ENCODE assay signal across 8 mouse cellular contexts in genomic region chr10:110383506-110384229, GRCm38 (mm10).
DNase-seq lines count a peak whose midpoint lies in the region; ATAC-seq and TF ChIP-seq lines count a peak whose summit lies in the region.
"Not testable (repeated sequence)": the region's sequence is repeated elsewhere in the genome, so short reads cannot be mapped to it uniquely, and the experiment has no call there.

No protein-coding gene starts in this region.

- not testable (repeated sequence) for H3K36me3 ChIP-seq in embryonic facial prominence, embryonic 12.5 days; forebrain, embryonic 13.5 days (ENCODE audit: poor library complexity, severe bottlenecking); forebrain, postnatal 0 days (ENCODE audit: insufficient read depth); hindbrain, embryonic 14.5 days (replicated peaks; ENCODE audit: control insufficient read depth, insufficient read depth); midbrain, embryonic 12.5 days; midbrain, embryonic 16.5 days (ENCODE audit: control insufficient read depth, insufficient read depth, low read length); neural tube, embryonic 13.5 days

- 75% methylated on average over 5 of the region's 5 CpGs for WGBS in embryonic facial prominence, embryonic 12.5 days
- 27% methylated on average over 5 of the region's 5 CpGs for WGBS in forebrain, embryonic 13.5 days
- 29% methylated on average over 5 of the region's 5 CpGs for WGBS in forebrain, postnatal 0 days
- 49% methylated on average over 5 of the region's 5 CpGs for WGBS in hindbrain, embryonic 14.5 days
- 68% methylated on average over 5 of the region's 5 CpGs for WGBS in midbrain, embryonic 12.5 days
- 57% methylated on average over 5 of the region's 5 CpGs for WGBS in midbrain, embryonic 16.5 days
- 56% methylated on average over 5 of the region's 5 CpGs for WGBS in neural tube, embryonic 13.5 days

- peak; percentile 48 for DNase-seq in forebrain, postnatal 0 days
- peak; percentile 50 for DNase-seq in hindbrain, embryonic 14.5 days (ENCODE audit: low spot score)
- peak; percentile 85 for DNase-seq in retina, postnatal 1 day

- H3K27me3 ChIP-seq in embryonic facial prominence, embryonic 12.5 days; forebrain, postnatal 0 days (ENCODE audit: insufficient read depth, low read length); hindbrain, embryonic 14.5 days (ENCODE audit: control insufficient read depth, insufficient read depth, low read length); midbrain, embryonic 12.5 days; midbrain, embryonic 16.5 days (ENCODE audit: control insufficient read depth, insufficient read depth, low read depth, low read length); neural tube, embryonic 13.5 days: not testable (repeated sequence)
- H3K27me3 ChIP-seq in forebrain, embryonic 13.5 days = peaks cover 16% of the 10 kb centered on the region; the same call in 1 of the 2 replicates

- not testable (repeated sequence) for H3K4me1 ChIP-seq in embryonic facial prominence, embryonic 12.5 days; forebrain, embryonic 13.5 days; forebrain, postnatal 0 days (ENCODE audit: insufficient read depth); midbrain, embryonic 12.5 days; midbrain, embryonic 16.5 days (ENCODE audit: control insufficient read depth, insufficient read depth, low read length); neural tube, embryonic 13.5 days (replicated peaks)
- 0 out of 2 replicates have a peak, but pooled peaks cover 14% of the 10 kb centered on the region for H3K4me1 ChIP-seq in hindbrain, embryonic 14.5 days (replicated peaks; ENCODE audit: control insufficient read depth, insufficient read depth, low read length)

- H3K9ac ChIP-seq in embryonic facial prominence, embryonic 12.5 days; forebrain, embryonic 13.5 days; forebrain, postnatal 0 days; hindbrain, embryonic 14.5 days; midbrain, embryonic 12.5 days (replicated peaks); midbrain, embryonic 16.5 days (ENCODE audit: low read depth, low read length); neural tube, embryonic 13.5 days: not testable (repeated sequence)

- H3K27ac ChIP-seq in embryonic facial prominence, embryonic 12.5 days; forebrain, embryonic 13.5 days; midbrain, embryonic 12.5 days (replicated peaks); midbrain, embryonic 16.5 days (ENCODE audit: low read length): not testable (repeated sequence)
- peak overlapping the region; percentile 36; the same call in 1 of the 2 replicates for H3K27ac ChIP-seq in forebrain, postnatal 0 days (ENCODE audit: low read depth, low read length)
- H3K27ac ChIP-seq in hindbrain, embryonic 14.5 days = peak overlapping the region; percentile 27; the same call in 1 of the 2 replicates
- H3K27ac ChIP-seq in neural tube, embryonic 13.5 days (replicated peaks) = peak overlapping the region; percentile 71

- H3K9me3 ChIP-seq in embryonic facial prominence, embryonic 12.5 days; forebrain, embryonic 13.5 days (replicated peaks); forebrain, postnatal 0 days (ENCODE audit: low read length); hindbrain, embryonic 14.5 days (ENCODE audit: control insufficient read depth, low read length); midbrain, embryonic 12.5 days; midbrain, embryonic 16.5 days (replicated peaks; ENCODE audit: control insufficient read depth, low read length, poor library complexity, severe bottlenecking); neural tube, embryonic 13.5 days: not testable (repeated sequence)

- ATAC-seq in embryonic facial prominence, embryonic 12.5 days (ENCODE audit: insufficient number of reproducible peaks, insufficient read depth, low FRiP score, low TSS enrichment) = peak; percentile 47; the same call in 1 of the 2 replicates
- peak; percentile 99 for ATAC-seq in forebrain, embryonic 13.5 days
- ATAC-seq in forebrain, postnatal 0 days = peak; percentile 85
- peak; percentile 84 for ATAC-seq in hindbrain, embryonic 14.5 days (ENCODE audit: low FRiP score)
- ATAC-seq in midbrain, embryonic 12.5 days (ENCODE audit: low FRiP score, low read depth) = peak; percentile 84
- ATAC-seq in midbrain, embryonic 16.5 days = peak; percentile 86
- peak; percentile 80 for ATAC-seq in neural tube, embryonic 13.5 days (ENCODE audit: low read depth)

- not testable (repeated sequence) for TF ChIP-seq CTCF in forebrain, postnatal 0 days (IDR thresholded peaks at IDR 0.05; ENCODE audit: low read depth)

- not testable (repeated sequence) for H3K4me2 ChIP-seq in embryonic facial prominence, embryonic 12.5 days (replicated peaks); forebrain, embryonic 13.5 days; forebrain, postnatal 0 days (ENCODE audit: low read depth); hindbrain, embryonic 14.5 days (replicated peaks); midbrain, embryonic 12.5 days (replicated peaks); midbrain, embryonic 16.5 days (ENCODE audit: low read length); neural tube, embryonic 13.5 days

- not testable (repeated sequence) for H3K4me3 ChIP-seq in embryonic facial prominence, embryonic 12.5 days; forebrain, embryonic 13.5 days; forebrain, postnatal 0 days (ENCODE audit: low read depth, low read length); hindbrain, embryonic 14.5 days (replicated peaks; ENCODE audit: low read length); midbrain, embryonic 12.5 days; midbrain, embryonic 16.5 days (ENCODE audit: low read depth, low read length); neural tube, embryonic 13.5 days

Comparison
In these comparisons a context has a peak if more than half of its experiments do, and no peak if none do; other contexts are left out.
1. ATAC-seq: peak in every context shown above with its lines; median percentile 99 in forebrain, embryonic 13.5 days; 86 in midbrain, embryonic 16.5 days; 85 in forebrain, postnatal 0 days; 84 in hindbrain, embryonic 14.5 days; 84 in midbrain, embryonic 12.5 days; 80 in neural tube, embryonic 13.5 days; 47 in embryonic facial prominence, embryonic 12.5 days.